Mouse (Mus musculus): Measurements from ENCODE around the gene Gstz1.
"Not testable (repeated sequence)": the region's sequence is repeated elsewhere in the genome, so short reads cannot be mapped to it uniquely, and the experiment has no call there.

Gstz1 gene

DNA sequence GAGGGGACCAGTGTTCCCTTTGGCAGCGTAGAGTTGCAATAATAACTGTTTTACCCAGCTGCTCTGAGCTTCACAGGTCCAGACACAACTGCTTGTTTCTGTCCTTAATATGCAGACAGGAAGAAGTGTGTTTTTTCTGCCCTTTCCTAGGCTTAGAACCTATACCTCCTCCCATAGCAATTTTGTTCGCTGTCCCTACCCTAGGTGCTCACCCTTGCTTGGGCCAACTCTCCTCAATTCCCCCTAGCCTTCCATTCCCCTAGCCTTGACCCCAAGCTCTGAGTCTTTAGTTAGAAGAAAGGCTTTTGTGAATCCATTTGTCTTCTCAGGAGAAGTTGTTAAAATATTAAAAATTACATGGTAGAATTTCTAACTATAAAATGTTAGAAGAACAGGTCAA, 8.2 kb upstream of the Gstz1 start:
- Histone ChIP-seq H3K36me3 (ENCODE audit: control insufficient read depth, insufficient read depth, low read length, poor library complexity, severe bottlenecking) (0 out of 2 replicates have a peak, but pooled peaks cover 3% of the 10 kb centered on the region), H3K27me3 (ENCODE audit: control insufficient read depth, insufficient read depth, low read length, poor library complexity, severe bottlenecking) (no peaks in the 10 kb centered on the region)
- no peak for DNase-seq (ENCODE audit: low read depth, low spot score)

DNA sequence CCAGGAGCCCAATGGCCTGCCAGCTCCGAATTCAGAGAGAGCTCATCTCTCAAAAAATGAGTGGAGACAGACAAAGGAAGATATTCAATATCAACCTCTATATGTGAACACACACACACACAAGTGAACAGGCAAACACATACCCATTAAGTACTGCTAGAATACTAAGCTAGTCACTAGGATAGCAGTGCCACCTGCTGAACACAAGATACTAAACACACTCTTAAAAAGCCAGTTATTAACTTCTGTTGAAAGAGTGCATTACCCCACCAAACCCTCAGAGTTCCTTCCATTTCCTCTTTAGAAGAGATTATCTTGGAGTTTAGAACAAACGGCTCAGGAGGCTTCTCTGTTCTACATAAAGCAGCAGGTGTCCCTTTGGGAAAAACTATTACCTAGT, 4.8 kb upstream of the Gstz1 start:
- Histone ChIP-seq H3K27me3 (ENCODE audit: control insufficient read depth, insufficient read depth, low read length, poor library complexity, severe bottlenecking) (no peaks in the 10 kb centered on the region), H3K36me3 (ENCODE audit: control insufficient read depth, insufficient read depth, low read length, poor library complexity, severe bottlenecking) (0 out of 2 replicates have a peak, but pooled peaks cover 3% of the 10 kb centered on the region)
- no peak for DNase-seq (ENCODE audit: low read depth, low spot score)

DNA sequence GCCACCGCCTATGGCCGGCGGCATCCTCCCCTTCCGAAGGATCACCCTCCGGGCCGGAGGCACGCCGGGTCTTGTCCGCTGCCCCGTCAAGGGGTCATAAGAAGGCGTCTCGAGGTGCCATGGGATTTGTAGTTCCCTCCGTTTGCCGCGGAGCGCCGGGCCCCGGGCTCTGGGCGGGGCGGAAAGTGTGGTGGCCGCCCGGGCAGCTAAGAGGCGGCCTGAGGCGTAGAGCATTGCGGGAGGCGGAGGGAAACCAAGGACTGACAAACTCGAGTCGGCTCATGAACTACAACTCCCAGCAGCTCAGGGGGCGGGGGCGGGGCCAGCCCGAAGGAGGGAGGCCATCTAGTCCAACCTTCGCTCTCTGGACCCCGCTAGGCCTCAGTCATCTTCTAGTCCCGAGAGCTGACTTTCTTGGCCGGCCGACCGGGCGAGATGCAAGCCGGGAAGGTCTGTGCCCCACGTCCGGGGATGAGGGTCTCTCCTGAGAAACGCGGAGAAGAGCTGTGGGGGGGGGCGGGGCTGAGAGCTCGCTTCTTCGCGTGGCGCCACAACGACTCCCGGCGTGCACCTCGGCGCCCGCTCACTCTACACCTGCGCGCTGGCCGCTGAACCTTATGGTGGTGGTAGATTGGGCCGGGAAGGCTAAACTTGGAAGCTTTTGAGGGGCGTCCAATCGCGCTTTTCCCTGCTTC, 577 bp downstream of the Gstz1 start, which contains the start of gene Pomt2:
Pomt2 (minus strand) TSS at position 574 of the 695 bp plus-strand sequence.
- H3K27me3 ChIP-seq (ENCODE audit: control insufficient read depth, insufficient read depth, low read length, poor library complexity, severe bottlenecking), result no peaks in the 10 kb centered on the region
- DNase-seq (ENCODE audit: low read depth, low spot score), result peak; percentile 95
- no peaks in the 10 kb centered on the region for H3K36me3 ChIP-seq (ENCODE audit: control insufficient read depth, insufficient read depth, low read length, poor library complexity, severe bottlenecking)

DNA sequence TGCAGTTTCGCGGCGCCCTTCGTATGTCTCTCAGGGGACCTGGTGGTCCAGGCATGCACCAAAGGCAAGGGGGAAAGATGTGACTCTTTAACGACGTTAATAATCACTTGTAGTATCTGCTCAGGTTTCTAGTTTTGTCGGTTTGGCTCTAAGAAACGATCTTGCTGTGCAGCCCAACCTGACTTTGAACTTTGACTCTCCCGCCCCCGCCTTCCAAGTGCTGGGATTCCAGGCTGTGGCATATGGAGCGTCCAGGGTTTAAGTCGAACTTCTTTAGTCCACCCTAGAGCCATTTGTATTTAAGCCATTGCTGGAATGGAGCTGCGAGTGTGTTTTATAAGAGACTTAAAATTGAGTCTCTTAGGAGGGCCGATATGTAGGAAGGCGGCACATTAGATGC, 1.2 kb downstream of the Gstz1 start:
- H3K27me3 ChIP-seq (ENCODE audit: control insufficient read depth, insufficient read depth, low read length, poor library complexity, severe bottlenecking), result no peaks in the 10 kb centered on the region
- no peak for DNase-seq (ENCODE audit: low read depth, low spot score)
- H3K36me3 ChIP-seq (ENCODE audit: control insufficient read depth, insufficient read depth, low read length, poor library complexity, severe bottlenecking), result no peaks in the 10 kb centered on the region

DNA sequence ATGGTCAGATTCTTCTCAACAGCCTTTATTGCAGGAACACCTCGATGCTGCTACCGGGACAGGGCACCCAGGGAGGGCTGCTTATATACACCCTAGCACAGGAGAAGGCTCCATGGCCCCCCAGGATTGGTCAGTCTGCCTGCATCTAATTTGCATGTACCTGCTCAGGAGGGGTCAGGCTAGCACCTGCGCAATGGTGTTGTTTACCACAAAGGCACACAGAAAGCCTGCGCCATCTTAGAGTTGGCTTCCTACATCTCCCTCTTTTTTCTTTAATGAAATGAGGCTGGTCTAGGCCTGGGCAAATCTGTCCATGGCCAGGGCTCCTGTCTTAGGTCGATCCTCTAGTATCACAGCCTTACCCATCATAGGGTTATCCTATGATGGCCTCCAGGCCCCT, 2.5 kb downstream of the Gstz1 start:
- H3K36me3 ChIP-seq (ENCODE audit: control insufficient read depth, insufficient read depth, low read length, poor library complexity, severe bottlenecking), result no peaks in the 10 kb centered on the region
- DNase-seq (ENCODE audit: low read depth, low spot score), result no peak
- no peaks in the 10 kb centered on the region for H3K27me3 ChIP-seq (ENCODE audit: control insufficient read depth, insufficient read depth, low read length, poor library complexity, severe bottlenecking)

DNA sequence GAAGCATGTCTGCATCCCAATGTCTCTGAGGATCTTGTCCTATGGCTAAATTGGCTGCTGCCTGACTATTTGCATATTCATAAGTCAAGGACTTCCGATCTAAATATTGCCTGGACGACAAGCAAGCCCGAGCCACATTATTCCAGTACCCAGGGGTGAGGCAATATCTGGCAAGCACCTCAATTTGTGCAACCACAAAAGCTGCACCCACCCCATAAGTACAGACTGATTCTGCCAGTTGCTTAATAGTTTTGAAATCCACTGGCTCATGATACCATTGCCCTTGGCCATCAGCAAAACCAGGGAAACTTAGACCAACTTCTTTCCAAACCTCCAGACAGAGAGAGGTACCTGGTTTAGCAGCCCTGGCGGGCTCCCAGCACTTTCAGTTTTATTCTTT, 7.5 kb downstream of the Gstz1 start:
- H3K36me3 ChIP-seq (ENCODE audit: control insufficient read depth, insufficient read depth, low read length, poor library complexity, severe bottlenecking); H3K27me3 ChIP-seq (ENCODE audit: control insufficient read depth, insufficient read depth, low read length, poor library complexity, severe bottlenecking); DNase-seq (ENCODE audit: low read depth, low spot score): not testable (repeated sequence)

DNA sequence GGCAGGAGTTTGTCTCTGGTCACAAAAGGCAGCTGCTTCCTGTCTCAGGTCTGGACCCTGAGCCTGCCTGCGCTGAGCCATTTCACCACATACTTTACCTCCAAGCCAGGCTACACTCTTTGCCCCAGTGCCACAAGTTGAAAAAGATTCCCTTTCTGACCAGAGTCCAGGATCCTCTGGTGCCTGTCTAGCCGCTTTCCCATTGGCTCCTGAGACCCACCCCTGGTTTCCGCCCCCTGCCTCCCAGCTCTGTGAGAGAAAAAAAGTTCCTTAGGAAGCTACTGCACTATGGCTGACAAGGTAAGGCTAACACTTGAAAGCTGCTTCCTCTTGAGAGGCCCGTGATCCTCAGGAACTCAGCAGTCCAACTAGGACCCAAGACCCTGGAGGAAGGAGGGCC, 10.4 kb downstream of the Gstz1 start:
- DNase-seq (ENCODE audit: low read depth, low spot score), result no peak
- Histone ChIP-seq H3K27me3 (ENCODE audit: control insufficient read depth, insufficient read depth, low read length, poor library complexity, severe bottlenecking) (no peaks in the 10 kb centered on the region), H3K36me3 (ENCODE audit: control insufficient read depth, insufficient read depth, low read length, poor library complexity, severe bottlenecking) (no peaks in the 10 kb centered on the region)

DNA sequence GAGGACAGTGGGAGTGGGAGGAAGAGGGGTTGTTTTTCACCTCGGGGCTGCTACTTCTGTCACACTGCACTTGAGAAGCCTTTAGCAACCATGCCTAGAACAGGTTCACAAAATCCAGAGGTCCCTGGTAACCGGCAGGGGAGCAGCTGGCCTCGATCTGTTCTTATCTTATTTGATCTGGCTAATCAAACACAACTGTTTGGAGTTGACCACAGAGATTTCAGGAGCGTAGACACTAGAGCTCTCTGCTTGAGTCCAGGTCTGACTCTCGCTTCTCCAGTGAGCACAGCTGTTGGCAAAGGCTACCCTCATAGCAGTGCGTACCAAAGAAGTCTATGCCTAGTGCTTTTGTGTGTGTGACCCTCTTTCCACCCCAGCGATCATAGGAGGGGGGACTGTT, 11.1 kb downstream of the Gstz1 start:
- no peak for DNase-seq (ENCODE audit: low read depth, low spot score)
- Histone ChIP-seq H3K27me3 (ENCODE audit: control insufficient read depth, insufficient read depth, low read length, poor library complexity, severe bottlenecking) (no peaks in the 10 kb centered on the region), H3K36me3 (ENCODE audit: control insufficient read depth, insufficient read depth, low read length, poor library complexity, severe bottlenecking) (no peaks in the 10 kb centered on the region)

DNA sequence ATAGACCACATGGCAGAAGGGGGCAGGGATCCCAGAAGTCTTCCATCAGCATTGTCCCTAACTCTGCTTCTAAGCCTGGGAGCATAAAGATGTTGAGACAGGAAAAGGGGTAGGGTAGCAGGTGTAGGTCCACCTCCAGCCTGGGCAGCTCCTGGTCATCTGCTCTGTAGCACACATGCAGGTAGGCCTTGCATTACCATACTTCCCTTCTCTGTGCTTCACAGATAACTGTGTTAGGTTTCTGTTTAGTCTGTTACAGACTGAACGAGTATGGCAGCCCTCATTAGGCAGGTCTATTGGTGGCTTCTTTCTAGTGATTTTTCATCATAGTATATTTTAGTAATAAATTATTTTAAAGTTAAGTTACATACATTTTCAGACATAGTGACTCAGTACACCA, 13.3 kb downstream of the Gstz1 start:
- no peak for DNase-seq (ENCODE audit: low read depth, low spot score)

DNA sequence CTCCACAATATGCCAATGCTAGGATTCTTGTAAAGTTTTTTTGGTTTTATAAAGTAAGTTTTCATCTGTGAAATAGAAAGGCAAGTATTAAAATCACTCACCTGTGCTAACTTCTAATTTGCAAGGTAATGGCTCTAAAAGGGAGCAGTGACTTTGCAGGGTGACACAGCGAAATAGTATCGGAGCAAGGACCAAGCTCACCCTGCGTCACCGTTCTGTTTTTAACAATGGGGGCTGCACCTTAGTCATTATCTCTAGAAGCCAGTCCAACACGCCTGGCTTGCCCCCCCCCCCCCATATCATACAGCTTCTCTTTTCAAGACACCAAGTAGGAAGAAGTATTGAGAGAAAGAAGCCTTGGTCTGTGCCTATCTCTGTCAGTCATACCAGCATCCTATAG, 13.8 kb downstream of the Gstz1 start:
- Histone ChIP-seq H3K36me3 (ENCODE audit: control insufficient read depth, insufficient read depth, low read length, poor library complexity, severe bottlenecking) (no peaks in the 10 kb centered on the region; the same call in 1 of the 2 replicates), H3K27me3 (ENCODE audit: control insufficient read depth, insufficient read depth, low read length, poor library complexity, severe bottlenecking) (no peaks in the 10 kb centered on the region)
- no peak for DNase-seq (ENCODE audit: low read depth, low spot score)

More for the DNA sequence above, 13.3 kb downstream of the Gstz1 start:
- Histone ChIP-seq H3K36me3 (ENCODE audit: control insufficient read depth, insufficient read depth, low read length, poor library complexity, severe bottlenecking) (no peaks in the 10 kb centered on the region; the same call in 1 of the 2 replicates), H3K27me3 (ENCODE audit: control insufficient read depth, insufficient read depth, low read length, poor library complexity, severe bottlenecking) (no peaks in the 10 kb centered on the region)

DNA sequence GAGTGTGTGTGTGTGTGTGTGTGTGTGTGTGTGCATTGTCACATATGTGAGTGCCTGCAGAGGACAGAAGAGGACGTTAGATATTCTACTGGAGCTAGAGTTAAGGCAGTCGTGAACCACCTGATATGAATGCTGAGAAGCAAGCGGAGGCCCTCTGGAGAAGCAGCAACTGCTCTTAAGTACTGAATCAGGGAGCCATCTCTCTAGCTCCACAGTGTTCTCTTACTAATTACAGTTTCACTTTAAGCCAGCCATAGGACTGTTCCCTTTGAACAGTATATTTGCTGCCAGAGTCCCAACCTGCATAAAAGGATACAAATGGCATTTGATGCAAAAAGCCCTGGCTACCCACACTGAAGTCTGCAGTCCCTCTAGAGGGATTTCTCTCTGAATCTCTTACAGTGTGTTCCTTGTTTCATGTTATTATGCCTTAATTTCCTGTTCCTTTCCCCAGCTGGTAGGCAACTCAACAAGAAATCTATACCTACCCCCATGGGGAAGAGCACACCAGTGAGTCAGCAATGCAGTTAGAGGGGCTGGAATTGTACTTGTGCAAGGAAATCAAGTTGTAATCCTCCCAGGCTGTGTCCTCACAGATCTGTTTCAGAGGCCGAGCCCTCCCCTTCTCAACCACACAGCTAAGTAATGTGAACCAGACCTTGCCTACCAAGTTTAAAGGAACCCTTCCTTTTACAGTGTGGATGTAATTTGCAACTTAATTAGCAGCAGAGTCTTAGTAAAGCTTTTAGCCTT, 28.4 kb downstream of the Gstz1 start:
- no peaks in the 10 kb centered on the region for H3K27me3 ChIP-seq (ENCODE audit: control insufficient read depth, insufficient read depth, low read length, poor library complexity, severe bottlenecking)
- DNase-seq (ENCODE audit: low read depth, low spot score), result no peak
- peaks cover 9% of the 10 kb centered on the region for H3K36me3 ChIP-seq (ENCODE audit: control insufficient read depth, insufficient read depth, low read length, poor library complexity, severe bottlenecking)

DNA sequence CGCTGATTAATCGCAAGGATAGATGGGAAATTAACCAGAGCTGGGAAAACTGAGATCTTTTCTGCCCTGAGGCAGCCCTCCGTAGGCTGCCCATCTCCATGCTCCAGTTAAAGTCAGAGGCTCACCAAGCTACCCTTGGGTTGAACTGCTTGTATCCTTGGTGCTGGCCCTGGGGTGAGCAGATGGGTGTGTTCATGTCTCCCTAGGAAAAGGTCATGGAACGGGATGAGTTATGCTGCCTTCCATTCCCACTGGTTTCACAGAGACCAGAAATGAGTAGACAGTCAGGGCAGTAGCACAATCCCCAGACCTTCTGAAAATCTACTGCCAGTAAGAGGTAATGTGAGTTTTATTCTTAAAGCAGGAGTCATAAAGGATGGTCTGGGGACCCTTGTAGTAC, 30.7 kb downstream of the Gstz1 start:
- DNase-seq (ENCODE audit: low read depth, low spot score), result no peak
- H3K36me3 ChIP-seq (ENCODE audit: control insufficient read depth, insufficient read depth, low read length, poor library complexity, severe bottlenecking), result peaks cover 4% of the 10 kb centered on the region
- no peaks in the 10 kb centered on the region for H3K27me3 ChIP-seq (ENCODE audit: control insufficient read depth, insufficient read depth, low read length, poor library complexity, severe bottlenecking)

DNA sequence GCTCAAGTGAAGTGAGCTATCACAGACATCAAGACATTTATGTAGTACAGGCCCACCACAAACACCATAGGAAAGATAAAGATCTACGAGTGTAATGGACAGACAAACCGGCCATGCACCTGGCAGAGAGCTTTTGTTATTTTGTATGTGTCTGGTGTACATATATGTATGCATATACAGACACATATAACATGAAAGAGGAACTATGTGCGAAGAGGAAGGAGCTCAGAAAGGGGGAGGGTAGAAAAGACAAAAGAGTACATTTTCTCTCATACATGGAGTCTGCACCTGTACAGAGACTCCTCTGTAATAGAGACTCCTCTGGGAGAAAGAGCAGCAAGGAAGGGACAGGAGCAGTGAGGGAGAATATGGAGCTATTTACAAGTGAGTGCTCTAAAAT, 46.0 kb downstream of the Gstz1 start:
- Histone ChIP-seq H3K27me3 (ENCODE audit: control insufficient read depth, insufficient read depth, low read length, poor library complexity, severe bottlenecking) (no peaks in the 10 kb centered on the region), H3K36me3 (ENCODE audit: control insufficient read depth, insufficient read depth, low read length, poor library complexity, severe bottlenecking) (no peaks in the 10 kb centered on the region)
- peak; percentile 60 for DNase-seq (ENCODE audit: low read depth, low spot score)

DNA sequence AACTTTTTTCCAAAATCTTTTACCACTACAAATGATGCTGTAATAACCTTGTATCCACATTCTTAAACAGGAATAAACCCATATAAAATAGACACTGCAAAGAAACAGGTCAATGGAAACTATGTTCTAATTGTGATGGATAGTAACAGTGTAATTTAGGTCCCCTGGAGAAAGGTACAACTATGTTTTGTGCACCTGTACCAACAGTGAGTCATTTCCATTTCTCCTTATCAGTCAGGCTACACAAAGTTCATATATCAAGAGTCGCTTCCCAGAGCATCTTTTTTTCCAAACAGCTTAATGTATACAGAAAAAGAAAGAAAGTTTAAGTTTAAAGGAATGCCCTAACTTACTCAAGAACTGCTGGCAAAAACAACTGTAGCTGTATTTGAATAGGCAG, 48.1 kb downstream of the Gstz1 start:
- DNase-seq (ENCODE audit: low read depth, low spot score), result no peak
- no peaks in the 10 kb centered on the region for H3K36me3 ChIP-seq (ENCODE audit: control insufficient read depth, insufficient read depth, low read length, poor library complexity, severe bottlenecking)
- H3K27me3 ChIP-seq (ENCODE audit: control insufficient read depth, insufficient read depth, low read length, poor library complexity, severe bottlenecking), result no peaks in the 10 kb centered on the region

DNA sequence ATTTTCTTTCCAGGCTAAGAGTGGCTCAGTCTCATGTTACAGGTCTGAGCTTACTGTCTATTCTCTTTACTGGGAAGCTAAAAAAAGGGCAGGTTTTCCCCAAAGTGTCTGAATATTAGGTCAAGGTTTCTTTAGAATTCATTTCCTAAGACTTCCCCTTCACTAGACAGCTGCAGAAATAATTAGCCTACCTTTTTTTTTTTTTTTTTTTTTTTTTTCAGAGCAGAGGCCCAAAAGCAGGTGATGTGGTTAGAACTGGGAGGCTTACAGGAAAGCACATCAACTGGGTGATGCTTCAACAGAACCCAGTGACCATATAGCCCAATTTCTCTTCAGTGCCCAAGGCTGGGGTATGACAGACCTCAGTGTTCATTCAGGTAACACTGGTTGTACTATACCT, 49.3 kb downstream of the Gstz1 start:
- no peaks in the 10 kb centered on the region for H3K36me3 ChIP-seq (ENCODE audit: control insufficient read depth, insufficient read depth, low read length, poor library complexity, severe bottlenecking)
- peak; percentile 25 for DNase-seq (ENCODE audit: low read depth, low spot score)

More for the DNA sequence above, 49.3 kb downstream of the Gstz1 start:
- H3K27me3 ChIP-seq (ENCODE audit: control insufficient read depth, insufficient read depth, low read length, poor library complexity, severe bottlenecking), result no peaks in the 10 kb centered on the region
